Mouse (Mus musculus) heart, adult 2 months (tissue): Measurements from ENCODE around the gene Zbtb22. TPM values are rescaled to one million over a fixed set of nuclear protein-coding genes. Genes with fewer than 3 reads are reported as not detected.

ENCODE experiments used
- DNase-seq, 2 experiments: peaks; one replicate each; pipeline ENCODE4 v3.0.0; 2021
- H3K27ac ChIP-seq: fragments of 200-600 bp; 2 replicates; pipeline ENCODE4 v1.8.1; 2022
- H3K27me3 ChIP-seq: fragments of 200-500 bp; 2 replicates; pipeline ENCODE4 v1.6.1; 2012; ENCODE audit warnings: mild to moderate bottlenecking, low read length, inconsistent platforms, mixed read lengths; ENCODE audit not compliant: control insufficient read depth, insufficient read depth
- H3K36me3 ChIP-seq: fragments of 200-500 bp; 2 replicates; pipeline ENCODE4 v1.6.1; 2012; ENCODE audit warnings: low read length, inconsistent platforms; ENCODE audit not compliant: control insufficient read depth, insufficient read depth
- H3K4me1 ChIP-seq: fragments of 200-500 bp; 2 replicates; pipeline ENCODE4 v1.6.1; 2011; ENCODE audit warnings: low read length; ENCODE audit not compliant: control insufficient read depth, insufficient read depth
- H3K4me3 ChIP-seq: fragments of 200-600 bp; 2 replicates; pipeline ENCODE4 v1.8.1; 2022
- H3K79me2 ChIP-seq: fragments of 200-500 bp; replicated peaks from 2 replicates; pipeline ENCODE4 v1.6.1; 2012; ENCODE audit warnings: mild to moderate bottlenecking, inconsistent platforms, low read length, moderate library complexity, mixed read lengths; ENCODE audit not compliant: control insufficient read depth, insufficient read depth
- H3K9ac ChIP-seq: fragments of 200-500 bp; 2 replicates; pipeline ENCODE4 v1.6.1; 2012; ENCODE audit warnings: low read depth, mild to moderate bottlenecking, control low read depth, inconsistent platforms, low read length, mixed read lengths
- CTCF ChIP-seq: fragments of 200-600 bp; IDR thresholded peaks from 2 replicates; pipeline ENCODE4 v1.8.1; 2022; ENCODE audit warnings: antibody characterized with exemption, mild to moderate bottlenecking, moderate library complexity
- EP300 ChIP-seq: fragments of 200-500 bp; IDR thresholded peaks from 2 replicates; pipeline ENCODE4 v1.6.1; 2011; ENCODE audit warnings: low read depth, low read length, control low read depth; ENCODE audit not compliant: insufficient read depth
- POLR2A ChIP-seq: fragments of 200-500 bp; IDR thresholded peaks from 2 replicates; pipeline ENCODE4 v1.6.1; 2011; ENCODE audit warnings: mild to moderate bottlenecking, low read depth, low read length, control low read depth; ENCODE audit not compliant: insufficient read depth
- WGBS: fragments of 180-500 bp; shearing (Covaris S2); methylation state at CpG from one replicate; pipeline ENCODE4 v1.1.7; 2018; 5-methylcytosine and 5-hydroxymethylcytosine counted together
- intact Hi-C: fragments of 180-260 bp; cut with DNase I; formaldehyde crosslinking; loops from one replicate; pipeline ENCODE4 v1.15.1; 2025
- polyA plus RNA-seq: library from polyadenylated mRNA; depleted of rRNA; stranded (reverse); fragments of >200 nt; gene quantifications from 2 replicates; pipeline ENCODE4 v1.2.3, GENCODE M21; 2012
- total RNA-seq, 2 experiments: library from RNA; stranded (reverse); gene quantifications; 2 replicates each; pipeline ENCODE4 v1.2.3; 2021

The Zbtb22 gene
- total and polyA plus RNA-seq, 3 experiments, result 13.7 to 24.6 (median 18.8) TPM

GRCm38 (mm10) chr17:33956336-33956735, 40.6 kb downstream of the Zbtb22 start:
- TF ChIP-seq EP300 (no peak), POLR2A (no peak), CTCF (no peak)
- 6% methylated on average over 10 of the region's 10 CpGs for WGBS
- Histone ChIP-seq H3K27ac (peak overlapping the region; percentile 94), H3K27me3 (no peaks in the 10 kb centered on the region), H3K9ac (peak overlapping the region; percentile 82), H3K79me2 (no peaks in the 10 kb centered on the region), H3K36me3 (peaks cover 3% of the 10 kb centered on the region; the same call in 1 of the 2 replicates), H3K4me3 (peak overlapping the region; percentile 99), H3K4me1 (peaks cover 4% of the 10 kb centered on the region; the same call in 1 of the 2 replicates)
- DNase-seq, result no peak
- intact Hi-C loops, result no loop called here

GRCm38 (mm10) chr17:33957493-33957892, 41.8 kb downstream of the Zbtb22 start:
- Histone ChIP-seq H3K79me2 (no peaks in the 10 kb centered on the region), H3K9ac (no peak overlapping the region), H3K27me3 (no peaks in the 10 kb centered on the region), H3K27ac (no peak overlapping the region), H3K4me1 (peaks cover 4% of the 10 kb centered on the region; the same call in 1 of the 2 replicates), H3K36me3 (peaks cover 3% of the 10 kb centered on the region; the same call in 1 of the 2 replicates), H3K4me3 (no peak overlapping the region)
- DNase-seq, result no peak
- 81% methylated on average over 6 of the region's 6 CpGs for WGBS
- intact Hi-C loops, result no loop called here
- no peak for TF ChIP-seq POLR2A

- H3K4me1 ChIP-seq, result peaks cover 4% of the 10 kb centered on the region; the same call in 1 of the 2 replicates
- no peak overlapping the region for H3K4me3 ChIP-seq
- no peak for DNase-seq
- H3K9ac ChIP-seq, result no peak overlapping the region
- intact Hi-C loops, result no loop called here
- H3K27ac ChIP-seq, result no peak overlapping the region
- 0 out of 2 replicates have a peak, but pooled peaks cover under 1% of the 10 kb centered on the region for H3K79me2 ChIP-seq
- H3K36me3 ChIP-seq, result peaks cover 3% of the 10 kb centered on the region; the same call in 1 of the 2 replicates
- TF ChIP-seq EP300 (no peak), POLR2A (no peak), CTCF (no peak)
- no peaks in the 10 kb centered on the region for H3K27me3 ChIP-seq
- 97% methylated on average over 11 of the region's 11 CpGs for WGBS
Observed at GRCm38 (mm10) chr17:33958451-33958850, 42.7 kb downstream of the Zbtb22 start.

- TF ChIP-seq CTCF (no peak), POLR2A (no peak), EP300 (no peak)
- H3K27me3 ChIP-seq, result no peaks in the 10 kb centered on the region
- H3K4me3 ChIP-seq, result no peak overlapping the region
- H3K9ac ChIP-seq, result no peak overlapping the region
- peaks cover under 1% of the 10 kb centered on the region; the same call in 1 of the 2 replicates for H3K36me3 ChIP-seq
- 93% methylated on average over 13 of the region's 13 CpGs for WGBS
- 0 out of 2 replicates have a peak, but pooled peaks cover 1% of the 10 kb centered on the region for H3K79me2 ChIP-seq
- no peak overlapping the region for H3K27ac ChIP-seq
- no peak for DNase-seq
- intact Hi-C loops, result no loop called here
- H3K4me1 ChIP-seq, result peaks cover 4% of the 10 kb centered on the region; the same call in 1 of the 2 replicates
Observed at GRCm38 (mm10) chr17:33959135-33959534, 43.4 kb downstream of the Zbtb22 start.

DNA sequence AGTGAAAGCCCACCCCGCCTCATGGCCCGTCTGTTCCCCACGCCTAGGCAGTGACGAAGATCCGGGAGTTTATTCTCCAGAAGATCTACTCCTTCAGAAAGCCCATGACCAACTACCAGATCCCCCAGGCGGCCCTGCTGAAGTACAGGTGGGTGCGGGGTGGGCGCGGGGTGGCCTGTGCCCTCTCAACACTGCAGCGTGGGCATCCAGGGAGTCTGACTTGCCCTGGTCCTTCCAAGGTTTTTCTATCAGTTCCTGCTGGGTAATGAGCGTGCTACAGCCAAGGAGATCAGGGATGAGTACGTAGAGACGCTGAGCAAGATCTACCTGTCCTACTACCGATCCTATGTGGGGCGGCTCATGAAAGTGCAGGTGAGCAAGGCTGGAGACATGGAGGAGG, 44.2 kb downstream of the Zbtb22 start:
- Histone ChIP-seq H3K27ac (no peak overlapping the region), H3K79me2 (0 out of 2 replicates have a peak, but pooled peaks cover 1% of the 10 kb centered on the region), H3K27me3 (no peaks in the 10 kb centered on the region), H3K4me3 (no peak overlapping the region), H3K36me3 (no peaks in the 10 kb centered on the region), H3K9ac (no peak overlapping the region), H3K4me1 (no peaks in the 10 kb centered on the region; the same call in 1 of the 2 replicates)
- no peak for DNase-seq
- 93% methylated on average over 15 of the region's 15 CpGs for WGBS
- TF ChIP-seq EP300 (no peak), CTCF (no peak), POLR2A (no peak)
- intact Hi-C loops, result no loop called here

- 88% methylated on average over 7 of the region's 7 CpGs for WGBS
- H3K27ac ChIP-seq, result no peak overlapping the region
- H3K79me2 ChIP-seq, result 0 out of 2 replicates have a peak, but pooled peaks cover 1% of the 10 kb centered on the region
- H3K4me3 ChIP-seq, result no peak overlapping the region
- no peaks in the 10 kb centered on the region for H3K27me3 ChIP-seq
- no peaks in the 10 kb centered on the region for H3K36me3 ChIP-seq
- no peak overlapping the region for H3K9ac ChIP-seq
- TF ChIP-seq POLR2A (no peak), EP300 (no peak), CTCF (no peak)
- no peaks in the 10 kb centered on the region for H3K4me1 ChIP-seq
- no peak for DNase-seq
- intact Hi-C loops, result no loop called here
Observed at GRCm38 (mm10) chr17:33962876-33963275, 47.2 kb downstream of the Zbtb22 start.
